Mouse (Mus musculus) thymus, postnatal 25 days (tissue): ENCODE results near the gene Astn2.

ENCODE experiments used
- DNase-seq: peaks from one replicate; pipeline ENCODE4 v3.0.0; 2022

The Astn2 gene

GRCm38 (mm10) chr4:66404201-66404711, at the start of gene Astn2:
Gene Astn2, minus strand, starts transcription at chr4:66404611.
- no peak for DNase-seq

- DNase-seq, result no peak
Observed at GRCm38 (mm10) chr4:66450115-66450514, 45.7 kb upstream of the Astn2 start.

- DNase-seq, result no peak
Observed at GRCm38 (mm10) chr4:66431256-66431655, 26.8 kb upstream of the Astn2 start.

- no peak for DNase-seq
Observed at GRCm38 (mm10) chr4:66425804-66426203, 21.4 kb upstream of the Astn2 start.

DNA sequence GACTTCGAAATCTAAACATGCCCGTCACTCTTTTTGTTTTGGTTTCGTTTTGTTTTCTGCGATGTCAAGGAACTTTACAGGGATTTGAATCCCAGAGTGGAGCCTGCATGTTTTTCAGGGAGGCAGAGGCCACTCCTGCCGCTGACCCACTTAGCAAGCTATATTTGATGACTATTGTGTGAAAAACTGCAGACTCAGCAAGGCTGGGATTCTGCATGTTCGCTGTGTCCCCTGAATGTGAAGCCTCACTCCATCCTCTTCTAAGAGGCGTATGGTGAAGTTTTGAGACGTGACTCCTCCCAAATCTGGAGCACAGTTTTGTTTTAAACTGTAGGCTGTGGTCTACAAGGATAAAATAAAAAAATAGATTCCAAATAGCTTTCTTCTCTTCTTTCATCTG, 10.4 kb upstream of the Astn2 start:
- no peak for DNase-seq

- no peak for DNase-seq
Observed at GRCm38 (mm10) chr4:66405086-66405485, 675 bp upstream of the Astn2 start.

DNA sequence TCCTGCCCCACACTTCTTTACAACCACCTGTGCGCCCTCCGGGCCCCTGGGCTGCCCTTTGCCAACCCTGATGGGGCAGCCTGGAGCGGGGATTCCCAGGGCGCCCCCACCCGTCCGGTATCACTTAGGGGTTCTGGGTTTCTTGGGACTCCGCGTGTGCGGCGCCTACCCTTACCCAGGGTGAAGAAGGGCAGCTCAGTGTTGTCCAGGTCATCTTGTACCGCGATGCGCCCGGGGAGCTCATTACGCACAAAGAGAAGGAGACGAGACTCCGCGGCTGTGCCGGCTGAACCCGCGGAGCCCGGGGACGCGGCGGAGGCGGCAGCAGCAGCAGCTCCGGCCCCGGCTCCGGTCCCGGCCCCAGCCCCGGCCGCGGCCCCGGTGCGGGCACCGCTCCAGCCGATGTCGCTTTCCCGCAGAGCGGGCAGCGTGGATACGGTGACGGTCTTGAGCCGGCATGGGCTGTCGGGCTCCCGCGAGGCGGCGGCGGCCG, 657 bp downstream of the Astn2 start:
- no peak for DNase-seq

- no peak for DNase-seq
Observed at GRCm38 (mm10) chr4:66403116-66403707, 1.2 kb downstream of the Astn2 start.

DNA sequence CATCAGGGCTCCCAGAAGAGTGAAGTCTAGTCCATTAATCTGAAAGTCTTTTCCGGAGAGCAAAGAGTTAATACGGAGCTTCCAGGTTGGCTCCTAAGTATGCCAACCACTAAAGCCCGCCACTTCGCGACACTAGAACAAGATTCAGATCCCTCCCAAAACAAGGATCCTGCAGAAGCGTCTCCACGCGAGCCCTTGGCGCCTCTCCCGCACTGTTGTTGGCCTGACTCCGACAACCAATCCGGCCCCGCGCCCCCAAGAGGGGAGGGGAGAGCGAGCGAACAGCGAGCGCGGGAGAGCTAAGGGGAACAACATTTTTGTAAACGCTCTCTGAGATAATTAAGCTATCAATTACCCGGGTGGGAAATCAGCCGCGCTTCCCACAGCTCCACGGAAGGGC, 1.8 kb downstream of the Astn2 start:
- no peak for DNase-seq

- no peak for DNase-seq
Observed at GRCm38 (mm10) chr4:66401186-66401681, 3.2 kb downstream of the Astn2 start.

- no peak for DNase-seq
Observed at GRCm38 (mm10) chr4:66399066-66399465, 5.3 kb downstream of the Astn2 start.

- no peak for DNase-seq
Observed at GRCm38 (mm10) chr4:66397216-66397615, 7.2 kb downstream of the Astn2 start.

DNA sequence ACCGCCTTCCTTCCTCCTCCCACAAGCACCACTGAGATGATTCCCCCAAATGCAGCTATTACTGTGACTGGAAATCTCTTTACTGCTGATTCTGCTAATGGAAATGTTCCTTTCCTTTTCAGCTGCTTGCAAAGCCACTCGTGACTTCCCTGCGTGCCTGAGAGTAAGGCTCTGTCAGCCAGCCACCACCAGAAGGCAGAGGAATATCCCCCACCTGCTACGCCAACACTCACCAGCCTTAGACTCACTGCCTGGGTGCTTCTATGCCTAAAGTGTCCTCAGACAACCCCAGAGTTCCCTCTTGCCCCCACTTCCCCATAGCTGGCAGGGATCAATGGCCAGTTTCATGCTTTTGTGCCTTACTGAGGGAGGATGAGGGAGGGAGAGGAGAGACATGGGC, 11.1 kb downstream of the Astn2 start:
- no peak for DNase-seq

- DNase-seq, result no peak
Observed at GRCm38 (mm10) chr4:66390480-66390879, 13.9 kb downstream of the Astn2 start.

DNA sequence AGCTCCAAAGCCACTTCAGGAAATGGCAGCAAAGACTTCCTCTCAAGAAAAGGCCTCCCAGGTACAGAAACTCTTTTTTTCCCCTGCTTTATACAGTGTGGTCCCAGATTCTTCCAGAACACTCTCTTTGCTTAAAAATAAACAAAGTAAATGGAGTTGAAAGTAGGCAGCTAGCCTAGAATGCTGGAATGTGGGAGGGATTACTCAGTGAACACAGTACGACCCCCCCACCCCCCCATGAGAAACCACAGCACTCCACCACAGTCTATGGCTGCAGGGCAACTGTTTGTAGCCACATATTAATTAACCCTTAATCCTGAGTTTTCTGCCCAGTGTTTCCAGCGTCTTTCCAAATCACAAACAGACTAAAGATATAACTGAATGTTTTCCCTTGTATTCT, 25.8 kb downstream of the Astn2 start:
- DNase-seq, result no peak

DNA sequence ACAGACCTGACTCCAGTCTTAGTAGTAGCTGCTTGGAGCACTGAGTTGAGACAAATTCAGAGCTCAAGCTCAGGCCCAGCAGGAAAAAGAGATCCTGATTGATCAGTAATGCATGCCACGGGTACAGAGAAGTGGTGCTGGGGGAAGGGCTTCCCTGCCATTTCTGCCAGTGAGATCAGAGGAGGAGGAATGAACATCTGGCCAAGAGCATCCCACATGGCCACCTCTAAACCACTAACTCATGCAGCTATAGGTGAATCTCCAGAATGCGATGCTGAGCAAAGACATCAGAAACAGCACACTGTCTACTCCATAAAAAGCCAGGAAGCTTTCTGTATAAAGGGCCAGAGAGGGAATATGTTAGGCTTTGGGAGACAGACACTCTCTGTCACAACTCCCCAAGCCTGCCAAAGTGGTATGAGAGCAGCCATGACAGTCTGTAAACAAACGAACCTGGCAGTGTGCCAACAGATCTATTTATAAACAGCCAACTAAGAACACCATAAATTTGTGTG, 33.8 kb downstream of the Astn2 start:
- DNase-seq, result no peak

DNA sequence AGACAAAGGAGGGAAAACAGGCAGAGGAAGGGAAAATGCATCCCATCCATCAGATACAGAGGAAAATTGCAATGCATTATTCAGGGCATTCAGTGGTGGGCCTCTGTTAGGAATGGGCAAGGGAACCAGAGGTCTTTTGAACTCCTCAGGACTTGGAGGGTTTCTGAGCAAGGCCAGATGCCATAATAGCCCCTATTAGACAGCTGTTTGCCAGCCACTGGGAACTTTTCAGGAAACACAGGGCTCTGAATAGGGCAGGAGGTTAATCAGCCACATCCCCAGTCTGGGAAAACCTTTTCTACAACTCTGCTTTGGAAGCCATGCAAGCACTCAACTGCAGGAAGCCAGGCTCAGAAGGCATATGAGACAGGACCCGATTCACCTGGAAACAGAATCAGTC, 38.9 kb downstream of the Astn2 start:
- DNase-seq, result no peak

DNA sequence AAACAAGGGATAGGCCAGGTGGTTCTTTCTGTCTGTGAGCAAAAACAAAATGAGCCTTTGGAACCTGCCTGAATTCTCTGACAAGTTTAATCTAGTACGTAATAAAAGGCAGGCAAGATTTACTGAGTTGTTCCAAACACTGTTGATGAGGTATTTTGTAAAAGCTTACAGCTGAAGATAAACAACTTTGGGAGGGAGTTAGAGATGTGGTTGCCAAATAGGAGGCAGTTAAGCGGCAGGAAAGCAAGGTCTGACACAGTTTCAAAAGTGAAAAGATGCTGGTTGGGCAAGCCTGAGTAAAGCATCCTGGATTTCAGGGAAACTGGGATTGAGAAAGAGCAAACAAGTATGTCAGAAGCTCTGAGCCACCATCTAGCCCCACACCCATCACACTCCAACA, 59.8 kb downstream of the Astn2 start:
- DNase-seq, result no peak

DNA sequence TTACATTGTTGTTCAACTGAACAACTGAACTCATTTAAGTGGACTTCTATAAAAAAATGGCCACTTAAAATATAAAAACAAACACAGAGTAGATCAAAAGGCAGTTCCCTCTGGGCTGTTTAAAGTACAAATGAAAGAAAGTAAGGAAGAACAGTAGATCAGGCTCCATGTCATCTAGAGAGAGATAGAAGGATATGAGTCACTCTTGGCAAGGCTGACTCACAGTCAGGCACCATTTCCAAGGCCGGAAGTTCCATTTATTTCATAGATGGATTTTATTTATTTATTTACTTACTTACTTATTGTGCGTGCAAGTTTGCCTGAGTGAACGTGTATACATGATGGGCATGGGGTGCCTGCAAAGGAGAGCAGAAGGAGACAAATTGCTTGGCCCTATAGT, 67.0 kb downstream of the Astn2 start:
- DNase-seq, result no peak

DNA sequence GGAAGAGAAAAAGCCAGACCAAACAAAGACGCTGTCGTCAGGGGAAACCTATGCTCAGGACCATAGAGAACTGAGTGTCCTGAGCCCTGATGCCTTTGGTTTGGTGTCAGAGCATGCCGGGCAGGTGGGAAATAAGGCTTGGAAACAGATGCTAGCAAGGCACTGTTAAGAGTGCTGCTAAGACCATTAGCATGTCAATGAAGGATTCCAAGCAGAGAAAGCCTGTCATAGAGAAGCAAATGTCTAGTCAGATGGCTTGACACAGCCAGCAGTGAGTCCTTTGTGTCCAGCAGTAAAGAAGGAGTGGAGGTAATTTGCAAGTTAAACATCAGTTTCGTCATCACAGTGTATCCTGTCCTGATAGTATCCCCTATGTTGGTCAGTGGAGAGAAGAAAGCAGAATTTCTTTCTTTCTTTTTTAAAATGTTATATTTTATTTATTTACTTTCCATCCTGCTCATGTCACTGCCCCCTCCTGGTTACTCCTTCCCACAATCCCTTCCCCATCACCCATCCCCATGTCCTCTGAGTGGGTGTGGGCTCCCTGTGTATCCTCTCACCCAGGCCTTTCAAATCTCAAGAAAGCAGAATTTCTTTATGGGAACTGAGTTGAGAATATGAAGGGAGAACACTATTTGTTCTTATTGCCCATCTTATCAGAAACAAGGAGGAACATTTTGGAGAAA, 73.7 kb downstream of the Astn2 start:
- no peak for DNase-seq

DNA sequence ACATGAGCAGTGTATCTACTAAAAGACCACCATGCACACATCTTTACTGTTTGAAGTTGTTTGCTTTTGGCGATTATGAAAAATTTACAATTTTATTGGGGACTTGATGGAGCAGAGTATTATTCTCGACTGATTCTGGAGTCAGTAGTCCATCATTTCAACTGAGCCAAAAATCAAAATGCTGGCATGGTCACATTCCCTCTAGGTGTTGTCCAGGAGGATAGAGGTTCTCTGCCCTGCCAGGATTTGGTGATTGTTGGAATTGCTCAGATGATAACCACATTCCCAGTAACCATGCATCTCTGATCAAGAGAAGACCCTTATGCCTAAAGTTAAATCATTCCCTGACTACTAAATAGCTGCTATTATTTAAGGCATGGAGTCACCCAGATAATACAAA, 83.4 kb downstream of the Astn2 start:
- DNase-seq, result no peak

GRCm38 (mm10) chr4:66314806-66315484, 89.5 kb downstream of the Astn2 start:
- DNase-seq, result no peak

DNA sequence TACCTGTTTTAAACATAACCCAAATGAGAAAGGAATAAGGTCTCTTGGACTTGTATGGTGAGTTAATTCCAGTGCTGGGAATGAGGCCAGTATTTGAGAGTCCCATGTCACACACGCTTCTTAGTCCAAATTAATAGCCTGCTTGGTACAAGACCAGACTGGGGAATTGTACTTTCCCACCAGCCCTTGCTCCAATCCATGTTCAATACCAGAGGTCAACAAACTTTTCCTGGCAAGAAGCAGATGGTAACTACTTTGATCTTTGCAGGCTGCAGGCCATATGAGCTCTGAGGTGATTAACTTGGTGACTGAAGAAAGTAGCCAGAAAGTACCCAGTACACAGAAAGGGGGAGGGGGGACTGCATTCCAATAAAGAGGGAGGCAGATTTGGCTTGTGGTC, 91.7 kb downstream of the Astn2 start:
- no peak for DNase-seq
